Mouse (Mus musculus): ENCODE measurements around the gene Mbtps1. TPM values are rescaled to one million over a fixed set of nuclear protein-coding genes. Genes with fewer than 3 reads are reported as not detected.

Mbtps1 gene
- total RNA-seq, 4 experiments from 2014 or later, result 31.1 to 34.9 (median 33.1) TPM

GRCm38 (mm10) chr8:119502111-119502510 lies 56.4 kb downstream of the Mbtps1 start:
- no peak for DNase-seq (ENCODE audit: low spot score)

DNA sequence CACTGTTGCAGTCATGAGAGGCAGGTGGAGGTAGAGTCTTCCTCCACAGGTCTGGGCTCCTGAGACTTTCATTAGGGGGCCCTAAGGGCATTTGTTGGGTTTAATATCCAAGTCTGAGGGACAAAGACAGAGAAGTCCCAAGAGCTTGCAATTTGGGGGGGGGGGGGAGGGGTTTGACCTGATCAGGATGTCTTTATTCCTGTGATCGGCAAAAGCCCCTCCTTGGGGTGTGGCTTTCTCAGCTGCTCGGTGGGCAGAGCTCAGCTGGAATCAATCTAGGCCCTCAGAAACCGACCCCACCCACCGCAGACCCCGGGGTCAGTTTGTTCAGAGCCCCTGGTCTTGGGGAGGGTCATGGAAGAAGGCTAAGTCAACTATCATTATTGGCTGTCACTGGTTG lies 56.9 kb downstream of the Mbtps1 start, which contains the start of gene Slc38a8:
Gene Slc38a8 (minus strand): TSS at position 101 of the 400 bp plus-strand sequence.
- no peak for DNase-seq (ENCODE audit: low spot score)

DNA sequence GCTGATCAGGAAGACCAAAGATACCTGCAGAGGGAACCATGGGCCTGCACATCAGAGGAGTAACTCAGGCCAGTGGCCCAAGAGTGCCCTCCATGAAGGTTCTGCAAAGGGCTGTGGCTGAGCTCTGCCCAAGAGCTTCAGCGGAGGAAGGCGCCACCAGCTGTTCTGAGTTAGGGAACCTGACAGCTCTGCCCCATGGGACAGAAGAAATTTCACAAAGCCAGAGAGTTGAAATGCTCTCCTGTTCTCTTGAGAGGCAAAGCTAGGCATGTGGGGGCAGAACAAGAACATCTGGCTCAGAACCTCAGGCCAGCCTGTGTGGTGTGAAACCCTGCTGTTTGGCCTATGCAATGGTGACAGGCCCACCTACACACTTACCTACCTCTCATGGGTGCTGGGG lies 58.7 kb downstream of the Mbtps1 start:
- no peak for DNase-seq (ENCODE audit: low spot score)

DNA sequence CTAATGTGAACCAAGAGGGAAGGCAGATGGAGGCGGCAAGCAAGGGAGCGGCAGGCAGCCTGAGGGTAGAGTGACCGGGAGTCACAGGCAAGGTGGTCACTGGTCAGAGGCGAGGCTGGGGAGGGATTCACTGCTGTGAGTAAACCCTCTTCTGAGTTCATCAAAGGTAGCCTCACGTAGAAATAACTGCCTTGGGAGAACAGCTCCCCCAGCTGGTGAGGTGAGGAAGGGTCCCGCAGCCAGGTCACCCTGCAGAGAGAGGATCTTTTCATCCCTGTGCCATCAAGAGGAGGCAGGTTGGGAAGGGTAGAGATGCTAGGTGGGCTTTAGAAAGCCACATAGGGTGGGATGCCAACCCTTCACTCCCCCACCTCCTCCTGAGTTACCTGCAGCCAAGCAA lies 61.7 kb downstream of the Mbtps1 start:
- peak; percentile 19 for DNase-seq (ENCODE audit: low spot score)

- no peak for DNase-seq (ENCODE audit: low spot score)
Measured at GRCm38 (mm10) chr8:119487093-119487492, 71.4 kb downstream of the Mbtps1 start.

GRCm38 (mm10) chr8:119484145-119484896 lies 74.2 kb downstream of the Mbtps1 start:
- no peak for DNase-seq (ENCODE audit: low spot score)

DNA sequence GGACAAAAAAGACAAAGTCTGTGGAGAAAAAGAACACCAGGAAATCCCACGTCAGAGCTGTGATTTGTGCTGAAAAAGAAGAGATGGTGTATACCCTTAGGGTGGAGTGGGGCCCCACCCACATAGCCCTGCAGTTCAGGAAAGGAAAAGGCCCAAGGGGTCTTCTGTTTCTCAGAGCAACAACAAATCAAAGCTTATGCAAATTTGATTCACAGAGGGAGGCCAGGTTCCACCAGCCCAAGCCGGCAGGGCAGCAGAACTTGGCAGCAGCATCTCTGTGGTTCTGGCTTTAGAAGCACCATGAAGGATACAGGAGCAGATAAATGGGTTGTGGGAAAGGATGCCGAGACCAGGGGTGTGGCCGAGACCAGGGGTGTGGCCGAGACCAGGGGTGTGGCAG lies 79.9 kb downstream of the Mbtps1 start:
- DNase-seq (ENCODE audit: low spot score), result no peak

- no peak for DNase-seq (ENCODE audit: low spot score)
Measured at GRCm38 (mm10) chr8:119468091-119468490, 90.4 kb downstream of the Mbtps1 start.

- DNase-seq (ENCODE audit: low spot score), result no peak
Measured at GRCm38 (mm10) chr8:119466794-119467193, 91.7 kb downstream of the Mbtps1 start.

- no peak for DNase-seq (ENCODE audit: low spot score)
Measured at GRCm38 (mm10) chr8:119466105-119466504, 92.4 kb downstream of the Mbtps1 start.

GRCm38 (mm10) chr8:119463709-119464108 lies 94.8 kb downstream of the Mbtps1 start:
- DNase-seq (ENCODE audit: low spot score), result no peak

DNA sequence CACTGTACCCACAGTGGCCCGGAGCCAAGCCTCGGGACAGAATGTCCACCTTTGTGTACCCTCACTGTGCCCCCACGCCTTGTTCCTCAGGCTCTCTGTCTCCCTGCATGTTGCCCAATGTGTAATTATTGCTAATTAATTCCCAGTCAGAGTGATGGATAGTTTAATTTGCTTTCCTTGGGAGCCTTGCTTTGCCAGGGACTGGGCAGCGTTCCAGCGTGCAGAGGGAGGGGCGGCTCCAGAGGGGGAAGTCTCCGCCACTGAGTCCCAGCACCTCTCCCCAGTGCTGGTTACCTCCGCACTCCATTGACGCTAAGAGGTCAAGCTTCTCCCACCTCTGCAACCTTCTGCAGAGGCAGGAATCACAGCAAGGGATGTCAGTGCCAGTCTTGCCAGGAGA lies 97.2 kb downstream of the Mbtps1 start:
- no peak for DNase-seq (ENCODE audit: low spot score)

DNA sequence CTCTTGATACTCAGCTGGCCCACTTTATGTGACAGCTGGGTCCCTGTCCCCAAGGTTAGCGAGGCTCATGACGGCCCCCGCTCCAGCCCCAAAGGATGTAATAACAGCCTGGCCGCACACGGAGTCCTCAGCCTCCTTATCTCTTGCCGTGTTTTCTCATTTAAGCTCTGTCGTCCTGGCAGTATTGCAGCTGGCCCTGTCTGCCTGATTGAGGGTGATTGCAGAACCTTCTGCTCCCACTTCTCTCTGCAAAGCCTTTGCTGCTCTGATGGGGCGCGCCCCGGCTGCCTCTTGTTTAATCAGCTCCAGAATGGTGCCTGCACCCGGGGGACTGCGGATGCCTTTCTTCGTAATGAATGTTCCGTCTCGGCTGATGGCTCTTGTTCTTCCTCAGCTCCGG lies 98.8 kb downstream of the Mbtps1 start:
- no peak for DNase-seq (ENCODE audit: low spot score)

Other genes with a start within 250 kb of the Mbtps1 start
- 100 to 1,000 TPM; 154 to 167 (median 157) TPM for gene Hsbp1, start 214.2 kb downstream of the Mbtps1 start, total RNA-seq (2022)
- 100 to 1,000 TPM; 102 to 129 (median 123) TPM for gene Mlycd, start 163.9 kb downstream of the Mbtps1 start, total RNA-seq (2022)
- gene Osgin1, start 124.6 kb downstream of the Mbtps1 start, total RNA-seq (2022), result 1 to 10 TPM; 3.4 to 7.6 (median 5.8) TPM
- not detected for gene Necab2, start 112.0 kb downstream of the Mbtps1 start, total RNA-seq (2022)
- not detected for gene Slc38a8, start 57.0 kb downstream of the Mbtps1 start, total RNA-seq (2022)
- 10 to 100 TPM; 18.4 to 22.3 (median 19.8) TPM for gene Hsdl1, start 16.4 kb upstream of the Mbtps1 start, total RNA-seq (2022)
- gene Dnaaf1, start 16.5 kb upstream of the Mbtps1 start, total RNA-seq (2022), result not detected
- gene Taf1c, start 46.5 kb upstream of the Mbtps1 start, total RNA-seq (2022), result 1 to 10 TPM; 3.4 to 4.4 (median 4.0) TPM
- not detected for gene Adad2, start 54.0 kb upstream of the Mbtps1 start, total RNA-seq (2022)
- under 1 TPM in 2 of 4 experiments, not detected in 2; 0.09 to 0.12 TPM for gene Kcng4, start 76.9 kb upstream of the Mbtps1 start, total RNA-seq (2022)
- gene Wfdc1, start 107.6 kb upstream of the Mbtps1 start, total RNA-seq (2022), result 10 to 100 TPM; 22.2 to 32.4 (median 25.2) TPM
- gene Atp2c2, start 141.3 kb upstream of the Mbtps1 start, total RNA-seq (2022), result under 1 TPM in 1 of 4 experiments, not detected in 3; 0.11 TPM
- gene Tldc1, start 219.7 kb upstream of the Mbtps1 start, total RNA-seq (2022), result 10 to 100 TPM; 11.3 to 14.3 (median 12.1) TPM